Mouse (Mus musculus): ENCODE measurements at regions not wholly inside any gene's neighbourhood (a gene's known extent, or its start where the extent isn't known, plus 50 kb on each side); places are given as distances from the start of the nearest gene placed in this dataset.

DNA sequence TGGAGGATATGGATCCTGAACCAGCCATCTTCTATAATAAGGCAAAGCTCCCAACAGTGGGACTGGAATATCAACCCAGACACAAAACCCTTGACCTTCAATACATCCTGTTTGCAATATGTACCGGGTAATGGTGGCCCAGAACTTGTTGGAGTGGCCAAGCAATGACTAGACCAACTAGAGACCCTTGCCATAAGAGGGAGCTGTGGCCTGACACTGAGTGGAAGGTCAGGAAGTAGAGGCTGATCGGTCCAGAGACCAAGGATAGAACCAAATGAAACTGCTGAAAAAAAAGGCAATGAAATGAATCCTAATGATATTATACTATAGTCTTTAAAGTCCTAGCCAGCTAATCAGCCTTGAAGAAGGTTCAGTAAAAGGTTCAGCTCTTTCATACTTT lies 57.2 kb upstream of the Cav2 start:
- no peak for TF ChIP-seq MYC (IDR thresholded peaks at IDR 0.05; ENCODE audit: low read depth, low read length)
- TF ChIP-seq ZNF384 (IDR thresholded peaks at IDR 0.05; ENCODE audit: low read depth, low read length) = no peak

Measured in CH12.LX (cell line).